Mouse (Mus musculus) hindbrain, embryonic 10.5 days (tissue): ENCODE measurements around the gene Vrk1. TPM values are rescaled to one million over a fixed set of nuclear protein-coding genes. Genes with fewer than 3 reads are reported as not detected.

Experiments used
- DNase-seq: peaks from one replicate; pipeline ENCODE4 v3.0.0-alpha.2; 2017; ENCODE audit warnings: low spot score
- H3K27ac ChIP-seq: fragments of 300-500 bp; sonication (generic); 2 replicates; pipeline ENCODE4 v1.5.1; 2016; ENCODE audit warnings: mild to moderate bottlenecking, moderate library complexity
- H3K27me3 ChIP-seq: fragments of 300-500 bp; sonication (generic); 2 replicates; pipeline ENCODE4 v1.6.1; 2016; ENCODE audit warnings: mild to moderate bottlenecking; ENCODE audit not compliant: poor library complexity, insufficient read depth, severe bottlenecking
- H3K36me3 ChIP-seq: fragments of 300-500 bp; sonication (generic); 2 replicates; pipeline ENCODE4 v1.6.1; 2016; ENCODE audit warnings: mild to moderate bottlenecking, moderate library complexity
- H3K4me1 ChIP-seq: fragments of 300-500 bp; sonication (generic); replicated peaks from 2 replicates; pipeline ENCODE4 v1.6.1; 2016; ENCODE audit warnings: mild to moderate bottlenecking
- H3K4me3 ChIP-seq: fragments of 300-500 bp; sonication (generic); 2 replicates; pipeline ENCODE4 v1.5.1; 2016; ENCODE audit warnings: mild to moderate bottlenecking, moderate library complexity
- H3K9me3 ChIP-seq: fragments of 300-500 bp; sonication (generic); 2 replicates; pipeline ENCODE4 v1.6.1; 2016; ENCODE audit warnings: mild to moderate bottlenecking, moderate library complexity
- WGBS: fragments of 180-500 bp; shearing (Covaris S2); methylation state at CpG from one replicate; pipeline ENCODE4 v1.1.7; 2016; 5-methylcytosine and 5-hydroxymethylcytosine counted together
- polyA plus RNA-seq: library from polyadenylated mRNA; unstranded; fragments of >200 nt; fragmentation: Nextera tagmentation; extraction: Ambion mirVana; gene quantifications from 2 replicates; pipeline ENCODE4 v1.2.1, GENCODE M21; 2016

Gene Vrk1
- polyA plus RNA-seq, 1 experiment from 2014 or later, result 81.7 TPM

DNA sequence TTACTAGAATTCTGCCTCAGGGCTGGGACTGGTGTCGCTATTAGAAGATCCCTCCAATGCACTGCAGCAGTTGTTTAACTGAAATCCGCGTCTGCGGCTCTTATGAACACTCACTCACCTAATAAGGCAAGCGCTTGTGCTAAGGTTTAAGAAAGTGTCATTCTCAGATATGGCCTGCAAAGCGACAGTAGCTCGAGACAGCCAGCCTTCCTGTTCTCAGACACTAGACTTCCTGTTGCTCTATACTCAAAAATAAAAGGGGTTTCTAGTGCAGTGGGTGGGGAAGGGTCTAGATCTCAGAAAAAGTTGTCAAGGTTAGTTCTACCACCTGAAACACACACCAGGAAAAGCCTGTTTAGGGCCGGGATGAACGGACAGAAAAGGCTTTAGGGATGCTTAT is 21.9 kb downstream of the Vrk1 start:
- DNase-seq, result no peak
- no peaks in the 10 kb centered on the region for H3K27me3 ChIP-seq
- 89% methylated on average over 9 of the region's 9 CpGs for WGBS
- no peak overlapping the region for H3K4me3 ChIP-seq
- H3K36me3 ChIP-seq, result peaks cover 32% of the 10 kb centered on the region
- H3K4me1 ChIP-seq, result no peaks in the 10 kb centered on the region
- no peaks in the 10 kb centered on the region for H3K9me3 ChIP-seq
- no peak overlapping the region for H3K27ac ChIP-seq

GRCm38 (mm10) chr12:106032361-106032760 is 22.3 kb downstream of the Vrk1 start:
- WGBS, result 94% methylated on average over 12 of the region's 12 CpGs
- H3K27me3 ChIP-seq, result no peaks in the 10 kb centered on the region
- H3K9me3 ChIP-seq, result no peaks in the 10 kb centered on the region
- no peak for DNase-seq
- H3K4me3 ChIP-seq, result no peak overlapping the region
- H3K27ac ChIP-seq, result no peak overlapping the region
- no peaks in the 10 kb centered on the region for H3K4me1 ChIP-seq
- H3K36me3 ChIP-seq, result peaks cover 30% of the 10 kb centered on the region

GRCm38 (mm10) chr12:106034267-106034666 is 24.2 kb downstream of the Vrk1 start:
- peaks cover 31% of the 10 kb centered on the region for H3K36me3 ChIP-seq
- H3K27me3 ChIP-seq, result no peaks in the 10 kb centered on the region
- 94% methylated on average over 7 of the region's 7 CpGs for WGBS
- no peaks in the 10 kb centered on the region for H3K9me3 ChIP-seq
- no peak for DNase-seq
- H3K4me1 ChIP-seq, result no peaks in the 10 kb centered on the region
- H3K27ac ChIP-seq, result no peak overlapping the region
- H3K4me3 ChIP-seq, result no peak overlapping the region

- 94% methylated on average over 9 of the region's 9 CpGs for WGBS
- Histone ChIP-seq H3K9me3 (no peaks in the 10 kb centered on the region), H3K4me3 (no peak overlapping the region)
Measured at GRCm38 (mm10) chr12:106034761-106035160, 24.7 kb downstream of the Vrk1 start.

DNA sequence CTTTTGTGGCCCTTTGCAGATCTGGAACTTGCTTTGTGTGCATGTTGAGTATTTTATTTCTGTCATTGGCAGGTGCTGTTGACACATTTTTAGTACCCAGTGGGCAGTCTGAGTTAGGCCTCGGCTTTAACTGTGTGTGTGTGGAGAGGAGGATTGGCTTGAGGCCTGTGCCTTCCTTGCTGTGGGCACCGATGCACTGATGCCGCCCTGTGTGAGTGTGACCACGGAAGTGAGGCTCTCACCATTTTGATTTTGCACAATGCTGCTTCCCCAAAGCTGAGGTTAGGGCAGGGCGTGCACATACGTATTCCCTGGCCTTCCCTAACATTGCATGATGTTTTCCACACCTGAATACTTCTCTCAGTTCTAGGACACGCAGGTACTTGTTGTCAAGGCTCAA is 30.2 kb downstream of the Vrk1 start:
- Histone ChIP-seq H3K27ac (no peak overlapping the region), H3K27me3 (no peaks in the 10 kb centered on the region), H3K4me1 (no peaks in the 10 kb centered on the region), H3K36me3 (peaks cover 81% of the 10 kb centered on the region), H3K4me3 (no peak overlapping the region), H3K9me3 (no peaks in the 10 kb centered on the region)
- 97% methylated on average over 7 of the region's 7 CpGs for WGBS
- no peak for DNase-seq

More at GRCm38 (mm10) chr12:106034761-106035160, 24.7 kb downstream of the Vrk1 start:
- Histone ChIP-seq H3K4me1 (no peaks in the 10 kb centered on the region), H3K27me3 (no peaks in the 10 kb centered on the region), H3K27ac (no peak overlapping the region), H3K36me3 (peaks cover 36% of the 10 kb centered on the region)
- DNase-seq, result no peak

- H3K4me1 ChIP-seq, result peaks cover 13% of the 10 kb centered on the region
- peak overlapping the region; percentile 72 for H3K27ac ChIP-seq
- H3K9me3 ChIP-seq, result no peaks in the 10 kb centered on the region
- no peaks in the 10 kb centered on the region for H3K27me3 ChIP-seq
- 40% methylated on average over 9 of the region's 9 CpGs for WGBS
- no peak overlapping the region for H3K4me3 ChIP-seq
- peaks cover 54% of the 10 kb centered on the region for H3K36me3 ChIP-seq
- DNase-seq, result no peak
Measured at GRCm38 (mm10) chr12:106046143-106046795, 36.2 kb downstream of the Vrk1 start.

DNA sequence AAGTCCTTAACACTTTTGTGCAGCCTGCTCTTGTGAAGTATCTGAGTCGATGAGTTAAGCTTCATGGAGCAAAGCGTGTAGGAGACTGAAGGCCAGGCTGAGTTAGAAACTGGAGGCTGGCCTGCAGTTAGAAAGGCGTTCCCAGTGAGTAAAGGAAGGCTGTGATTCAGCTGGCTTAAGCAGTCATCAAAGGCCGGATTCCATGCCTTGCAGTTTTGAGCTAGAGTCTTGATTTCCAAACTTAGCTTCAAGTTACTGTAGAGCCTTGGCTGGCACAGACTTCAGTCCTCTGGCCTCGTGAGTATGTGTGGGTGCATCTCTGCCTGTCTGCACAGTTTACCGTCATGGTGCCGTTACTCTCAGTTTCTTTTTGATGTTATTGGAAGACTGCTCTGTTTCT is 42.2 kb downstream of the Vrk1 start:
- Histone ChIP-seq H3K4me1 (no peaks in the 10 kb centered on the region), H3K27ac (no peak overlapping the region), H3K36me3 (peaks cover 35% of the 10 kb centered on the region), H3K27me3 (no peaks in the 10 kb centered on the region), H3K9me3 (no peaks in the 10 kb centered on the region), H3K4me3 (no peak overlapping the region)
- DNase-seq, result no peak
- 93% methylated on average over 7 of the region's 7 CpGs for WGBS

GRCm38 (mm10) chr12:106055799-106056198 is 45.8 kb downstream of the Vrk1 start:
- 57% methylated on average over 6 of the region's 6 CpGs for WGBS
- Histone ChIP-seq H3K27me3 (no peaks in the 10 kb centered on the region), H3K36me3 (peaks cover 52% of the 10 kb centered on the region), H3K9me3 (no peaks in the 10 kb centered on the region), H3K4me3 (no peak overlapping the region), H3K27ac (no peak overlapping the region), H3K4me1 (no peaks in the 10 kb centered on the region)
- peak; percentile 78 for DNase-seq

DNA sequence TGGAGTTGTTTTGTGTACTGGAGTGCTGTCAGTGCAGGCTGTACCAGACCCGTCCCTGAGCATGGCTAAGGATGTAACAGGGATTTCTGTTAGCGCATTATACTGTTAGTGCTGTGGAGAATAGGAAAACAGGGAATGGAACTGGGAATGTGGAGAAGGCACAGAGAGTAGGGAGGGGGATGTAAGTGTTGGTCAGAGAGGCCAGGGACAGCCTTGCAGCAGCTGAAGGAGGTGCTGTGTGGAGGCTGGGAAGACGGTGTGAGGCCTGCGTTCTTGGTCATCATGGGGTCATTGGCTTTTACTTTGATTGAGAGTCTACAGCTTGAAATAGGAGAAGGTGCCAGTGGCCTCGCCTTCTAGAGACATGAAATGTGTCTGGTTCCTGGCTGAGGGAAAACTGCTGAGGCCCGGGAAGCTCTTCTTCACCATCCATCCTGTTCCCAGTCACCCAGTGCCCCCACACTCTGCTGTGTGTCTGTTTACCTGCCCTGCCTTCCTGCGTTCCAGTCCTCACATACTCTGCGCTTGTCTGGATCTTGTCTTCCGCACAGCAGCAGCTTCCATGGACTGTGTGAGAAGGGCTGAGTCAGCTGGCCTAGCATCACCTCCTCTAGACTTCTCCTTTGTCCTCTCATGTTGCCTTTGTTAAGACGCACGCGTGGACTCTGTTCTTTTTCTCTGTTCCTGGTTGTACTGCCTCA is 50.0 kb downstream of the Vrk1 start:
- H3K9me3 ChIP-seq, result no peaks in the 10 kb centered on the region
- H3K4me3 ChIP-seq, result no peak overlapping the region
- DNase-seq, result no peak
- peaks cover 76% of the 10 kb centered on the region for H3K36me3 ChIP-seq
- no peaks in the 10 kb centered on the region for H3K4me1 ChIP-seq
- 76% methylated on average over 12 of the region's 12 CpGs for WGBS
- peak overlapping the region; percentile 25; the same call in 1 of the 2 replicates for H3K27ac ChIP-seq
- no peaks in the 10 kb centered on the region for H3K27me3 ChIP-seq

DNA sequence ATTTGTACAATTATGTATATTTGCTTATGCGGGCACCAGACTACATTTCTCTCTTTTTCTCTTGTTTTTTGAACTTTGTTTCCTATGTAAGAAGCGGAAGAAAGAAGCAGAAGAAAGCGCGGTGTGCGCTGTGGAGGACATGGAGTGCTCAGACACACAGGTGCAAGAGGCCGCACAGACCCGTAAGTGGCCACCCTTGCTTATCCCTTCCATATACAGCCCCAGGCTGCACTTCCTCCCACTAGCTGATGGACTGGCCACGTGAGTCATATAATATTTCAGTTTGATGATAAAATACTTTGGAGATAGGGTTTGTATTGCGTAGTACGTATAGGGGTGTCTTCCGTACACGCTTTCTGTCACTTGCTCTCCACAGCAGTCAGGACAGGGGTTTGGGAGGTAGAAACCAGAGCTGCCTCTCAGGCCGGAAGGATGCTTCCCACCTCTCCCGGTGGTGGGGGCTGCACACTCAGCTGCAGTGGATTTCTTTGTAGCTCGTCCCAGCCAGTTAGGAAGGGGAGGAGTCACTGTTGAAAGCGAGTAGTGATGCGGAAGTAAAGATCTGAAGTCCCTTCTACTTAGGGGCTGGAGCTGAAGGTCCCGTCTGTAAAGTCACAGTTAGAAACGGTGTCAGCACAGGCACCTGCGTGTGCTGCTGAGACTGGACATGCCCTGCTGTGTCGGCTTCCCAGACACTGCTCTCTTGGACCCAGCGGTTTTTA is 60.6 kb downstream of the Vrk1 start:
- H3K4me3 ChIP-seq, result no peak overlapping the region
- WGBS, result 64% methylated on average over 22 of the region's 22 CpGs
- H3K36me3 ChIP-seq, result peaks cover 57% of the 10 kb centered on the region
- no peaks in the 10 kb centered on the region for H3K27me3 ChIP-seq
- peak; percentile 39 for DNase-seq
- H3K27ac ChIP-seq, result peak overlapping the region; percentile 66; the same call in 1 of the 2 replicates
- H3K9me3 ChIP-seq, result no peaks in the 10 kb centered on the region
- peaks cover 20% of the 10 kb centered on the region for H3K4me1 ChIP-seq

DNA sequence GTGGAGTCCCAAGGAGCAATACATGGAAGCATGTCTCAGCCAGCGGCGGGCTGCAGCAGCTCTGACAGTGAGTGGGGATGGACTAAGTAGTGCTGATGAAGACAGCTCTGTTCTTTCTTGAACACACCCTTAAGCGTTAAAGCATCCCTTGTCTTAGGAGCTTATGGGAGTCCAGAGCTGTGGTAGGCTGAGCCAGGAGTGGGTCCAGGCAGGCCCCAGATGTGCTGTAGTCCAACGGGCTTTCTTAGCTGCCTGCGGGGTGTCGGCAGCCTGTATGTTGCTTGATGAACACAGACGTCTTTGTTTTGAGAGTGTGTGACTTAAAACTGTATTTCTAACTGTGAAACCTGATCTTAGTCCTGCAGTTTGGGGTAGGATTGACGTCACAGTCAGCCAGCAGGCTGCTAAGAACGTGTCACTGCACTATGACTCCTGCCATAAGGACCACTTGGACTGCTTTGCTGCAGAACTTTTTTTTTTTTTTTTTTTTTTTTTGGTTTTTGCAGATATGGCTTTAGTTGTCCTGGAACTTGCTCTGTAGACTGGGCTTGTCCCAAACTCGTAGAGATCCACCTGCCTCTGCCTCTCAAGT is 61.6 kb downstream of the Vrk1 start:
- Histone ChIP-seq H3K4me1 (peaks cover 20% of the 10 kb centered on the region), H3K36me3 (peaks cover 53% of the 10 kb centered on the region), H3K9me3 (no peaks in the 10 kb centered on the region), H3K27ac (peak overlapping the region; percentile 66), H3K4me3 (no peak overlapping the region), H3K27me3 (no peaks in the 10 kb centered on the region)
- WGBS, result 59% methylated on average over 10 of the region's 10 CpGs
- DNase-seq, result peak; percentile 20

GRCm38 (mm10) chr12:106074371-106075155 is 64.5 kb downstream of the Vrk1 start:
- Histone ChIP-seq H3K4me1 (peaks cover 31% of the 10 kb centered on the region), H3K4me3 (no peak overlapping the region), H3K36me3 (peaks cover 40% of the 10 kb centered on the region), H3K9me3 (no peaks in the 10 kb centered on the region), H3K27ac (no peak overlapping the region), H3K27me3 (no peaks in the 10 kb centered on the region)
- DNase-seq, result no peak
- WGBS, result 84% methylated on average over 12 of the region's 12 CpGs
